Mouse (Mus musculus): ENCODE data around the gene Fth1. TPM values are rescaled to one million over a fixed set of nuclear protein-coding genes. Genes with fewer than 3 reads are reported as not detected.

Fth1 gene
- polyA plus RNA-seq (2012; rRNA removed; ENCODE audit: low replicate concordance) = 3,142 and 9,596 TPM in 2 replicates

DNA sequence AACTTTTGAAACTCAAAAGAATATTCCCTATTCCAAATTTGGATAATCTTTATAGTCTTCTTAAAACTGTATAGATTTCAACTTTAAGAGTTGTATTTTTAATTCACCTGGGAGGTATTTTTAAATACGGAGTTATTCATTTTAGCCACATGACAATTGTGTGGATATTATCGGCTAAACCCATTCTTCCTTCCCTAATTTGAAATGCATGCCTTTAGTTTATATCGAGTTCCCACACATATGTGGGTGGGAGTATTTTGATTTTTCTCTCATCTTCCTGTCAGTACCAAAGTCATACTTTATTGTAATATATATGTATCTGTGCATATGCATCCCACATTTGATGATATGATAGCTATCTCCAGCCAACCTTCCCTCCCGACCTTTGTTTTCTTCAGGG, at the start of gene Fth1:
Gene Fth1 (plus strand): TSS at position 341 of the 400 bp plus-strand sequence.

DNA sequence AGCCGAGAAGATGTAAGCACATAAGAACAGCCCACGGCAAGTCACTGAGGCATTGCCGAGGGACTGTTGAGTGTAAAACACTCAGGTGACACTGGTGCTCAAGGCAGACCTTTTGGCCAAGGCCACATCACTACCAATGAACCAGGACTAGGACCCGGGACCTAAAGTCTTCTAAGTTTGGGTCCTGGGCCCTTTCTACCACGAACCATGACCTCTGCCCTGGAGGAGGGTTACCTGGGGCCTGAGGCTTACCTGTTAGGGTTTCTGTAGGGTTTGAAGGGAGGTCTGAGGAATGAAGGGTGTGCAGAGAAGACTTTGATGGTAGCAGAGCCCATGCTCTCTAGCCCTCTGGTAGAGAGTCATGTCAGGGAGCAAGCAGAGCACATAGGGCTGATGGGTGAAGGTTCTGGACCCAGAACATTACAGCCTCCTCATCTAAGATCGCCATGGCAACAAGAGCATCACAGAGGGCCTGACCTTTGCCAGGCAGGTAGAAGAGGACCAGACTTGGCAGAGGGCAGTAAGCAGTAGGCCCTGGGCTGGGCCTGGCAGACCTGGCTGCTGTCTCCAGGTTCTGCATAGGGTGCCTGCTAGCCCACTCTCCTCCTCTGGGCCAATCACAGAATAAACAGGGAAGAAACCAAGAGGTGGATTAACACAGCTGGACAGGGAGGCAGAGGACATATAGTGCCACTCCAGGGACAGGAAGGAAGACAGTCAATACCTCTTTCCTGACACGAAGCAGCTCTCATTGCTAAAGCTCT, 21.0 kb downstream of the Fth1 start, which contains the start of the genes Best1 and Rab3il1:
Gene Best1 (minus strand): TSS at position 428 of the 764 bp plus-strand sequence.
Gene Rab3il1 (plus strand): TSS at position 464 of the 764 bp plus-strand sequence.

Other genes starting within 250 kb of the Fth1 start
- not detected in 2 replicates for gene Scgb2a2, start 133.0 kb upstream of the Fth1 start, polyA plus RNA-seq (2012; rRNA removed; ENCODE audit: low replicate concordance)
- gene Incenp, start 81.0 kb upstream of the Fth1 start, polyA plus RNA-seq (2012; rRNA removed; ENCODE audit: low replicate concordance) = 7.6 and 10.7 TPM in 2 replicates
- gene Best1, start 21.0 kb downstream of the Fth1 start, polyA plus RNA-seq (2012; rRNA removed; ENCODE audit: low replicate concordance) = 1.2 and 1.9 TPM in 2 replicates
- gene Rab3il1, start 21.1 kb downstream of the Fth1 start, polyA plus RNA-seq (2012; rRNA removed; ENCODE audit: low replicate concordance) = 42.4 and 53.5 TPM in 2 replicates
- gene Fads3, start 61.0 kb downstream of the Fth1 start, polyA plus RNA-seq (2012; rRNA removed; ENCODE audit: low replicate concordance) = 303 and 367 TPM in 2 replicates
- gene Fads2, start 121.1 kb downstream of the Fth1 start, polyA plus RNA-seq (2012; rRNA removed; ENCODE audit: low replicate concordance) = 32.6 and 46.1 TPM in 2 replicates
- gene Fads1, start 202.3 kb downstream of the Fth1 start, polyA plus RNA-seq (2012; rRNA removed; ENCODE audit: low replicate concordance) = 49.5 and 69.1 TPM in 2 replicates
- gene Tmem258, start 223.4 kb downstream of the Fth1 start, polyA plus RNA-seq (2012; rRNA removed; ENCODE audit: low replicate concordance) = 66.4 and 172 TPM in 2 replicates
- 5.6 and 7.4 TPM in 2 replicates for gene Fen1, start 223.6 kb downstream of the Fth1 start, polyA plus RNA-seq (2012; rRNA removed; ENCODE audit: low replicate concordance)

All from mammary gland, adult 2 months (tissue).